Mouse (Mus musculus) 416B (cell line): ENCODE data around the gene Gm10840.
"Not testable (repeated sequence)": the region's sequence is repeated elsewhere in the genome, so short reads cannot be mapped to it uniquely, and the experiment has no call there.

ENCODE experiments used
- DNase-seq: peaks from one replicate; pipeline ENCODE4 v3.0.0; 2011; ENCODE audit warnings: low read depth

Gene Gm10840

DNA sequence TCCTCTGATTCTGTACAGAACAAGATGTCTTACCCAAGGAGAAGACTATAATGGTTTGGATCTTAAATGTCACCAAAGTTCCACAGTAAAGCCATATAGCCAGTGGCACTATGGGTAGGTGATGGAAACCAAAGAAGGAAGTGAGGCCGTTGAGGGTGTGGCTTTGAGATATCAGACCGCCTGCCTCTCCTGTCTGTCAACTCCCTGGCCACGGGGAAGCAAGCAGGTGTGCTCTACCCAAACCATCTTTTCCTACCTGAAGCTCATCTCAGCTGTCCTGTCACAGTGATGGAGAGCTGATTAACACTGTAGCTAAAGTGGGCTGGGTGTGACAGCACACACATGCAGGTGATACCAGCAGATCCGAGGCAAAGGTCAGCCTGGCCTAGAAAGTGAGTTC lies 37.6 kb downstream of the Gm10840 start:
- no peak for DNase-seq

DNA sequence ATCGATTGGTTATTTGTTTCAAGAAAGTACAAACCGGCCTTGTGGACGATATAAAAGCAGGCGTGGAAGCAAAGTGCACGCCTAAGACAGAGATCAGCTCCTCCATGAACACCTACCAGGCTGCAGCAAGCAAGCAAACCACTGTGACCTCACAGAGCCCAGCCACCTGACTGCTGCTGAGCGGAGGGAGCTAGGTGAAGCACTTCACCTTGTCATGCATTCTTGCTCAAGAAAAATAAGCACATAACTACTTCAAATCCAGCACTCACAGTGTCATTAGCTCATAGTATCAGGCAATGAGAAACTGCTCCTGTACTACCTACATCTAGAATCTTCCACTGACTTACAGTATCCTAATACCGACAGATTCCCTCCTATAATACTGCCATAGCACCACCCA lies 39.3 kb downstream of the Gm10840 start:
- DNase-seq, result not testable (repeated sequence)

DNA sequence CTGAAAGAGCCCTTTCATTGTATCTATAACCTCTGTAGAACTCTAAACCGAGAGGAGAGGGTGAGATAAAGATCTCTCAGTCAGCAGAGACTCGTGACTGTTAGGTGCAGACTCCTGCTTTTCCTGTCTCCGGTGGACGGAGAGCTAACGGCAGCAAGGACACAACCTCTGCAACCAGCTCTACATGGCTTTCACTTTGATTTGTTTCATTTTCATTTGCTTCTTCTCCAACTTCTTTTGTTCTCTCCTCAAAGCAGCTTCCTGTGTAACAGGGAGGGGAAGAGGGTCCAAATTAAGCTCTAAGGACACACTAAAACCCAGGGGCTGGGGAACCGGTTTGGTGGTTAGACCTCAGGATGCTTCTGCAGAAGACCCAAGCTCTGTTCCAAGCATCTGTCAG lies 40.1 kb downstream of the Gm10840 start:
- no peak for DNase-seq

DNA sequence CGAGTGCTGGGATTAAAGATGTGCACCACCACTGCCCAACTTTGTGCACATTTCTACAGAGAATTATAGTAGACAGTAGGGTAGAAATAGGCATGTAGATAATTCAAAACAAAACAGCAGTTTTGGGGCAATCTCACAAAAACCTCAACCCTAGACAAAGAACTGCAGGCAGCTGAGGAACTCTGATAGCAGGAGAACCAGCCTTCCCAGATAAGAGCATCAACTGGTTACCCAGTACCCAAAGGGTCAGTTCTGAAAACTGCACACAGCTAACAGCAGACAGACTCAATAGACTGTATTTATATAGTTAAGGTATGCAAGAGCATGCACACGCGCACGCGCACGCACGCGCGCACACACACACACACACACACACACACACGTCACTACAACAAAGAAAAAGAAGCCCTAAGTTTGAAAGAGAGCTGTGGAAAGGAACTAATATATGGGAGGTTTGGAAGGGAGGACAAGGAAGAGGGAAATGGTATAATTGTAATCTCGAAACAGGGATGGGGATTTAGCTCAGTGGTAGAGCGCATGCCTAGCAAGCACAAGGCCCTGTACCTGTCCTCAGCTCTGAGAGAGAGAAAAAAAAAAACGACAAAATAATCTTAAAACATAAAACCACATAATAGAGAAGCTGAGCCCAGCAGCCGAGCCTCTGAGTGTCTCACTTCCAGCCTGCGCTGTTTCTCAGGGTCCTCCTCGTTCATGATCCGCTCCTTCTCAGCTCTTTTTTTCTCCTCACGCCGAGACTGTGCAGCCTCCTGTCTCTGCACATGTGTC lies 40.9 kb downstream of the Gm10840 start:
- DNase-seq, result no peak

DNA sequence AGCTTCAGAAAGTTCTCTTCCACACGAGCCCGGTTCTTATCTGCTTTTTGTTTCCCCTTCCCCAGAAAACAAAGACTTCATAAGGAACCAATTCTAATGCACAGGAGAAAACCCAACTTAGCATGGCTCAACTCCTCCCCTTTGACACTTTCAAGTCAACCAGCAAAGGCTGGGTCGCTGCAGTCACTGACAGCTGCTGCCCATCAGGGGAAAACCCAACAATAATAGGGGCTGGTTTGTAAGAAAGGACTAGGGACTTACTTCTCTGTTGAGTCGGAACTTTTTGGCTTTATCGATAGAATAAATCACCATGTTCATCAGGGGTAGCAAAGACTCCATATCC lies 41.4 kb downstream of the Gm10840 start, which contains the start of gene Strada:
Gene Strada, minus strand, starts transcription at position 46 of the 343 bp plus-strand sequence.
- DNase-seq, result no peak
